Mouse (Mus musculus): ENCODE results near the gene Pcnx3. TPM values are rescaled to one million over a fixed set of nuclear protein-coding genes. Genes with fewer than 3 reads are reported as not detected.
"Not testable (repeated sequence)": the region's sequence is repeated elsewhere in the genome, so short reads cannot be mapped to it uniquely, and the experiment has no call there.

Pcnx3 gene
- polyA plus RNA-seq, 1 experiment from 2014 or later, result 22.6 TPM

- ATAC-seq, result no peak
- H3K27ac ChIP-seq (ENCODE audit: low read depth, low read length), result peak overlapping the region; percentile 87
- WGBS, result 2% methylated on average over 7 of the region's 7 CpGs
- peak overlapping the region; percentile 100 for H3K4me2 ChIP-seq (ENCODE audit: low read length)
- H3K4me1 ChIP-seq (ENCODE audit: control insufficient read depth, insufficient read depth, low read depth, low read length), result peaks cover 43% of the 10 kb centered on the region
- peak overlapping the region; percentile 83 for H3K9ac ChIP-seq (ENCODE audit: low read depth, low read length)
- H3K4me3 ChIP-seq (ENCODE audit: low read length), result peak overlapping the region; percentile 97
- peaks cover 19% of the 10 kb centered on the region for H3K36me3 ChIP-seq (ENCODE audit: control insufficient read depth, insufficient read depth, low read length)
- H3K9me3 ChIP-seq (ENCODE audit: control insufficient read depth, low read length), result no peaks in the 10 kb centered on the region
- H3K27me3 ChIP-seq (replicated peaks; ENCODE audit: control insufficient read depth, insufficient read depth, low read length), result no peaks in the 10 kb centered on the region
Observed at GRCm38 (mm10) chr19:5689088-5689428, 350 bp upstream of the Pcnx3 start.

- peaks cover 25% of the 10 kb centered on the region for H3K36me3 ChIP-seq (ENCODE audit: control insufficient read depth, insufficient read depth, low read length)
- no peak for ATAC-seq
- 18% methylated on average over 9 of the region's 9 CpGs for WGBS
Observed at GRCm38 (mm10) chr19:5687738-5688137, 970 bp downstream of the Pcnx3 start.

GRCm38 (mm10) chr19:5686954-5687353, 1.8 kb downstream of the Pcnx3 start:
- WGBS, result 87% methylated on average over 11 of the region's 12 CpGs
- H3K4me2 ChIP-seq (ENCODE audit: low read length), result peak overlapping the region; percentile 100

More at GRCm38 (mm10) chr19:5687738-5688137, 970 bp downstream of the Pcnx3 start:
- H3K9me3 ChIP-seq (ENCODE audit: control insufficient read depth, low read length), result no peaks in the 10 kb centered on the region
- peak overlapping the region; percentile 100 for H3K4me2 ChIP-seq (ENCODE audit: low read length)
- H3K9ac ChIP-seq (ENCODE audit: low read depth, low read length), result peak overlapping the region; percentile 92
- peak overlapping the region; percentile 97 for H3K4me3 ChIP-seq (ENCODE audit: low read length)
- H3K27ac ChIP-seq (ENCODE audit: low read depth, low read length), result peak overlapping the region; percentile 87
- H3K27me3 ChIP-seq (replicated peaks; ENCODE audit: control insufficient read depth, insufficient read depth, low read length), result no peaks in the 10 kb centered on the region
- peaks cover 41% of the 10 kb centered on the region for H3K4me1 ChIP-seq (ENCODE audit: control insufficient read depth, insufficient read depth, low read depth, low read length)

GRCm38 (mm10) chr19:5686437-5686836, 2.3 kb downstream of the Pcnx3 start:
- Histone ChIP-seq H3K9me3 (ENCODE audit: control insufficient read depth, low read length) (no peaks in the 10 kb centered on the region), H3K27ac (ENCODE audit: low read depth, low read length) (no peak overlapping the region), H3K9ac (ENCODE audit: low read depth, low read length) (no peak overlapping the region), H3K4me1 (ENCODE audit: control insufficient read depth, insufficient read depth, low read depth, low read length) (peaks cover 28% of the 10 kb centered on the region), H3K36me3 (ENCODE audit: control insufficient read depth, insufficient read depth, low read length) (peaks cover 37% of the 10 kb centered on the region), H3K4me2 (ENCODE audit: low read length) (no peak overlapping the region), H3K4me3 (ENCODE audit: low read length) (no peak overlapping the region), H3K27me3 (replicated peaks; ENCODE audit: control insufficient read depth, insufficient read depth, low read length) (no peaks in the 10 kb centered on the region)
- WGBS, result 92% methylated on average over 13 of the region's 13 CpGs
- no peak for ATAC-seq

More at GRCm38 (mm10) chr19:5686954-5687353, 1.8 kb downstream of the Pcnx3 start:
- peaks cover 32% of the 10 kb centered on the region for H3K36me3 ChIP-seq (ENCODE audit: control insufficient read depth, insufficient read depth, low read length)
- not testable (repeated sequence) for H3K4me3 ChIP-seq (ENCODE audit: low read length); H3K9me3 ChIP-seq (ENCODE audit: control insufficient read depth, low read length); H3K27ac ChIP-seq (ENCODE audit: low read depth, low read length); ATAC-seq; H3K27me3 ChIP-seq (replicated peaks; ENCODE audit: control insufficient read depth, insufficient read depth, low read length)
- peaks cover 34% of the 10 kb centered on the region for H3K4me1 ChIP-seq (ENCODE audit: control insufficient read depth, insufficient read depth, low read depth, low read length)
- peak overlapping the region; percentile 31; the same call in 1 of the 2 replicates for H3K9ac ChIP-seq (ENCODE audit: low read depth, low read length)

- no peak overlapping the region for H3K9ac ChIP-seq (ENCODE audit: low read depth, low read length)
Observed at GRCm38 (mm10) chr19:5685861-5686260, 2.8 kb downstream of the Pcnx3 start.

GRCm38 (mm10) chr19:5685431-5685830, 3.3 kb downstream of the Pcnx3 start:
- WGBS, result 93% methylated on average over 19 of the region's 19 CpGs
- peaks cover 44% of the 10 kb centered on the region for H3K36me3 ChIP-seq (ENCODE audit: control insufficient read depth, insufficient read depth, low read length)
- H3K4me1 ChIP-seq (ENCODE audit: control insufficient read depth, insufficient read depth, low read depth, low read length), result peaks cover 18% of the 10 kb centered on the region
- no peak overlapping the region for H3K4me3 ChIP-seq (ENCODE audit: low read length)
- ATAC-seq, result no peak
- no peak overlapping the region for H3K9ac ChIP-seq (ENCODE audit: low read depth, low read length)
- no peaks in the 10 kb centered on the region for H3K9me3 ChIP-seq (ENCODE audit: control insufficient read depth, low read length)
- H3K4me2 ChIP-seq (ENCODE audit: low read length), result no peak overlapping the region
- no peaks in the 10 kb centered on the region for H3K27me3 ChIP-seq (replicated peaks; ENCODE audit: control insufficient read depth, insufficient read depth, low read length)
- no peak overlapping the region for H3K27ac ChIP-seq (ENCODE audit: low read depth, low read length)

More at GRCm38 (mm10) chr19:5685861-5686260, 2.8 kb downstream of the Pcnx3 start:
- Histone ChIP-seq H3K4me3 (ENCODE audit: low read length) (no peak overlapping the region), H3K9me3 (ENCODE audit: control insufficient read depth, low read length) (no peaks in the 10 kb centered on the region), H3K27ac (ENCODE audit: low read depth, low read length) (no peak overlapping the region), H3K27me3 (replicated peaks; ENCODE audit: control insufficient read depth, insufficient read depth, low read length) (no peaks in the 10 kb centered on the region), H3K4me2 (ENCODE audit: low read length) (no peak overlapping the region), H3K36me3 (ENCODE audit: control insufficient read depth, insufficient read depth, low read length) (peaks cover 42% of the 10 kb centered on the region), H3K4me1 (ENCODE audit: control insufficient read depth, insufficient read depth, low read depth, low read length) (peaks cover 23% of the 10 kb centered on the region)
- ATAC-seq, result no peak
- WGBS, result 94% methylated on average over 11 of the region's 11 CpGs

- no peaks in the 10 kb centered on the region for H3K9me3 ChIP-seq (ENCODE audit: control insufficient read depth, low read length)
- 94% methylated on average over 13 of the region's 13 CpGs for WGBS
Observed at GRCm38 (mm10) chr19:5684985-5685384, 3.7 kb downstream of the Pcnx3 start.

GRCm38 (mm10) chr19:5684236-5684635, 4.5 kb downstream of the Pcnx3 start:
- WGBS, result 94% methylated on average over 12 of the region's 12 CpGs
- Histone ChIP-seq H3K9ac (ENCODE audit: low read depth, low read length) (no peak overlapping the region), H3K27ac (ENCODE audit: low read depth, low read length) (no peak overlapping the region), H3K4me2 (ENCODE audit: low read length) (no peak overlapping the region), H3K4me3 (ENCODE audit: low read length) (no peak overlapping the region), H3K36me3 (ENCODE audit: control insufficient read depth, insufficient read depth, low read length) (peaks cover 56% of the 10 kb centered on the region), H3K9me3 (ENCODE audit: control insufficient read depth, low read length) (no peaks in the 10 kb centered on the region), H3K4me1 (ENCODE audit: control insufficient read depth, insufficient read depth, low read depth, low read length) (peaks cover 11% of the 10 kb centered on the region), H3K27me3 (replicated peaks; ENCODE audit: control insufficient read depth, insufficient read depth, low read length) (no peaks in the 10 kb centered on the region)
- ATAC-seq, result no peak

More at GRCm38 (mm10) chr19:5684985-5685384, 3.7 kb downstream of the Pcnx3 start:
- no peak for ATAC-seq
- H3K9ac ChIP-seq (ENCODE audit: low read depth, low read length), result no peak overlapping the region
- H3K27ac ChIP-seq (ENCODE audit: low read depth, low read length), result no peak overlapping the region
- H3K4me2 ChIP-seq (ENCODE audit: low read length), result no peak overlapping the region
- peaks cover 14% of the 10 kb centered on the region for H3K4me1 ChIP-seq (ENCODE audit: control insufficient read depth, insufficient read depth, low read depth, low read length)
- no peak overlapping the region for H3K4me3 ChIP-seq (ENCODE audit: low read length)
- no peaks in the 10 kb centered on the region for H3K27me3 ChIP-seq (replicated peaks; ENCODE audit: control insufficient read depth, insufficient read depth, low read length)
- peaks cover 49% of the 10 kb centered on the region for H3K36me3 ChIP-seq (ENCODE audit: control insufficient read depth, insufficient read depth, low read length)

GRCm38 (mm10) chr19:5680432-5680831, 8.3 kb downstream of the Pcnx3 start:
- 90% methylated on average over 4 of the region's 4 CpGs for WGBS
- Histone ChIP-seq H3K4me1 (ENCODE audit: control insufficient read depth, insufficient read depth, low read depth, low read length) (no peaks in the 10 kb centered on the region), H3K9ac (ENCODE audit: low read depth, low read length) (no peak overlapping the region), H3K9me3 (ENCODE audit: control insufficient read depth, low read length) (no peaks in the 10 kb centered on the region), H3K27ac (ENCODE audit: low read depth, low read length) (no peak overlapping the region), H3K4me3 (ENCODE audit: low read length) (no peak overlapping the region), H3K4me2 (ENCODE audit: low read length) (no peak overlapping the region), H3K27me3 (replicated peaks; ENCODE audit: control insufficient read depth, insufficient read depth, low read length) (no peaks in the 10 kb centered on the region), H3K36me3 (ENCODE audit: control insufficient read depth, insufficient read depth, low read length) (peaks cover 67% of the 10 kb centered on the region)
- no peak for ATAC-seq

GRCm38 (mm10) chr19:5668372-5668771, 20.3 kb downstream of the Pcnx3 start:
- no peak for ATAC-seq
- peaks cover 3% of the 10 kb centered on the region for H3K4me1 ChIP-seq (ENCODE audit: control insufficient read depth, insufficient read depth, low read depth, low read length)
- H3K4me3 ChIP-seq (ENCODE audit: low read length), result no peak overlapping the region
- no peak overlapping the region for H3K4me2 ChIP-seq (ENCODE audit: low read length)
- 85% methylated on average over 4 of the region's 4 CpGs for WGBS
- no peak overlapping the region for H3K27ac ChIP-seq (ENCODE audit: low read depth, low read length)
- H3K27me3 ChIP-seq (replicated peaks; ENCODE audit: control insufficient read depth, insufficient read depth, low read length), result no peaks in the 10 kb centered on the region
- H3K36me3 ChIP-seq (ENCODE audit: control insufficient read depth, insufficient read depth, low read length), result peaks cover 41% of the 10 kb centered on the region
- H3K9ac ChIP-seq (ENCODE audit: low read depth, low read length), result no peak overlapping the region
- no peaks in the 10 kb centered on the region for H3K9me3 ChIP-seq (ENCODE audit: control insufficient read depth, low read length)

Data from hindbrain, embryonic 16.5 days (tissue).